Mouse (Mus musculus) kidney, adult 9 months (tissue): ENCODE results near the gene Gm21887.
"Not testable (repeated sequence)": the region's sequence is repeated elsewhere in the genome, so short reads cannot be mapped to it uniquely, and the experiment has no call there.

Source experiments
- DNase-seq: peaks from one replicate; pipeline ENCODE4 v3.0.0; 2022

Gene Gm21887

GRCm38 (mm10) chrX:170009016-170009750, at the start of gene Gm21887:
TSS of gene Gm21887 (plus strand) at chrX:170009659.
- peak; percentile 97 for DNase-seq

- DNase-seq: peak; percentile 7
Observed at GRCm38 (mm10) chrX:169969337-169969736, 40.1 kb upstream of the Gm21887 start.

GRCm38 (mm10) chrX:169969765-169970164, 39.7 kb upstream of the Gm21887 start:
- peak; percentile 17 for DNase-seq

GRCm38 (mm10) chrX:169970546-169970945, 38.9 kb upstream of the Gm21887 start:
- peak; percentile 7 for DNase-seq

- peak; percentile 9 for DNase-seq
Observed at GRCm38 (mm10) chrX:169971562-169971961, 37.9 kb upstream of the Gm21887 start.

- DNase-seq: peak; percentile 34
Observed at GRCm38 (mm10) chrX:169972131-169972530, 37.3 kb upstream of the Gm21887 start.

GRCm38 (mm10) chrX:169972791-169973494, 36.5 kb upstream of the Gm21887 start:
- peak; percentile 66 for DNase-seq

GRCm38 (mm10) chrX:169973806-169974205, 35.7 kb upstream of the Gm21887 start:
- DNase-seq: peak; percentile 33

- DNase-seq: peak; percentile 27
Observed at GRCm38 (mm10) chrX:169974456-169974855, 35.0 kb upstream of the Gm21887 start.

- DNase-seq: not testable (repeated sequence)
Observed at GRCm38 (mm10) chrX:169974974-169975373, 34.5 kb upstream of the Gm21887 start.

GRCm38 (mm10) chrX:169975681-169976131, 33.8 kb upstream of the Gm21887 start:
- peak; percentile 64 for DNase-seq

- DNase-seq: peak; percentile 17
Observed at GRCm38 (mm10) chrX:169976340-169976739, 33.1 kb upstream of the Gm21887 start.

GRCm38 (mm10) chrX:169977856-169978435, 31.5 kb upstream of the Gm21887 start:
- peak; percentile 42 for DNase-seq

- peak; percentile 85 for DNase-seq
Observed at GRCm38 (mm10) chrX:169978436-169979381, 30.8 kb upstream of the Gm21887 start.

GRCm38 (mm10) chrX:169979461-169980202, 29.8 kb upstream of the Gm21887 start:
- DNase-seq: peak; percentile 48

GRCm38 (mm10) chrX:169980203-169980556, 29.3 kb upstream of the Gm21887 start:
- peak; percentile 44 for DNase-seq

GRCm38 (mm10) chrX:169980809-169981289, 28.6 kb upstream of the Gm21887 start:
- peak; percentile 49 for DNase-seq

- DNase-seq: peak; percentile 51
Observed at GRCm38 (mm10) chrX:169981761-169982181, 27.7 kb upstream of the Gm21887 start.

- peak; percentile 16 for DNase-seq
Observed at GRCm38 (mm10) chrX:169982606-169983400, 26.7 kb upstream of the Gm21887 start.

GRCm38 (mm10) chrX:169983401-169984165, 25.9 kb upstream of the Gm21887 start:
- DNase-seq: peak; percentile 34
